Mouse (Mus musculus): ENCODE data around the gene Map3k13. TPM values are rescaled to one million over a fixed set of nuclear protein-coding genes. Genes with fewer than 3 reads are reported as not detected.

Map3k13 gene
- polyA plus RNA-seq, 1 experiment, result 0.49 TPM

DNA sequence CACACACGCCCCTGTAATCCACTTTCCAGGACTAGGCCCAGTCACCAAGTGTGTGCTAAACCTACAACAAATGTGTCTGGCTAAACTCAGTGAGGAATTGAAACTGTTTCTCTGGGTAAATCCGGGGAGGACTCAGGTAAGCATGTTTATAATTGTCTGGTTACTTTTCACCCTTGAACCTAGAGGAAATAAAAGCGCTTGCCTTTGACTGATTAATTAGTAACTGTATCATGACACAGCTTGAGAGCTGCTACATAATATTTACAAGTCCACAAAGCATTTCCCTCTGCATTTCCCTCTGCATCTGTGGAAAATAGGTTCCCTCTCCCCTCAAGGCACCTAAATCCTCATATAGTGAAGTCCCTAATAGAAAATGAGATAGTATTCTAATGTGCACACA, 12.9 kb upstream of the Map3k13 start:
- Histone ChIP-seq H3K27ac (ENCODE audit: control insufficient read depth, insufficient read depth, low read depth, low read length) (no peak overlapping the region), H3K36me3 (ENCODE audit: control insufficient read depth, insufficient read depth, low read length) (no peaks in the 10 kb centered on the region), H3K4me3 (ENCODE audit: control insufficient read depth, low read depth, low read length) (no peak overlapping the region), H3K4me1 (ENCODE audit: control insufficient read depth, insufficient read depth, low read length) (peaks cover 5% of the 10 kb centered on the region), H3K27me3 (ENCODE audit: control insufficient read depth, insufficient read depth, low read length) (no peaks in the 10 kb centered on the region)
- TF ChIP-seq CTCF (IDR thresholded peaks at IDR 0.05; ENCODE audit: control insufficient read depth, insufficient read depth, insufficient replicate concordance, low read depth, low read length) (no peak), POLR2A (IDR thresholded peaks at IDR 0.05; ENCODE audit: control insufficient read depth, low read depth, low read length) (no peak)

DNA sequence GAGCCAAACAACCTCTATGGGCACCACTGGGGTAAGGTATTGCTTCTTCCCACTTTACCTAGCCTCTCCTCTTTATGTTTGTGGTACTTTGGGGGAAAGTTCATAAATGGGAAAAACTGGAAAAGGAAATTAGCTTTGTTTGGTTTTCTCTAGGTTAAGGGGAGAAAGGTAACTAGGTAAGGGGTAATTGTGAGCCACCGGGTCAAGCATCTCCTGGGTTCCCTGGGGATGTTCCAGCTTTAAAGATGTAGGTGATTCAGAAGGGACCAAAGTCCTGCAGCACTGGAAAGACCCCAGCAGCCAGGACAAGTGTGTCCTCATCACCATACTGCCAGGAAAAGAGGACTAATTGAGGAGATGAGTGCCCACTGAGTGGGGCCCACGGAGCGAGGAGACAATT, 12.3 kb upstream of the Map3k13 start:
- Histone ChIP-seq H3K4me3 (ENCODE audit: control insufficient read depth, low read depth, low read length) (no peak overlapping the region), H3K27me3 (ENCODE audit: control insufficient read depth, insufficient read depth, low read length) (no peaks in the 10 kb centered on the region), H3K27ac (ENCODE audit: control insufficient read depth, insufficient read depth, low read depth, low read length) (no peak overlapping the region), H3K36me3 (ENCODE audit: control insufficient read depth, insufficient read depth, low read length) (no peaks in the 10 kb centered on the region), H3K4me1 (ENCODE audit: control insufficient read depth, insufficient read depth, low read length) (peaks cover 5% of the 10 kb centered on the region)
- TF ChIP-seq POLR2A (IDR thresholded peaks at IDR 0.05; ENCODE audit: control insufficient read depth, low read depth, low read length), result no peak
- TF ChIP-seq CTCF (IDR thresholded peaks at IDR 0.05; ENCODE audit: control insufficient read depth, insufficient read depth, insufficient replicate concordance, low read depth, low read length), result no peak

DNA sequence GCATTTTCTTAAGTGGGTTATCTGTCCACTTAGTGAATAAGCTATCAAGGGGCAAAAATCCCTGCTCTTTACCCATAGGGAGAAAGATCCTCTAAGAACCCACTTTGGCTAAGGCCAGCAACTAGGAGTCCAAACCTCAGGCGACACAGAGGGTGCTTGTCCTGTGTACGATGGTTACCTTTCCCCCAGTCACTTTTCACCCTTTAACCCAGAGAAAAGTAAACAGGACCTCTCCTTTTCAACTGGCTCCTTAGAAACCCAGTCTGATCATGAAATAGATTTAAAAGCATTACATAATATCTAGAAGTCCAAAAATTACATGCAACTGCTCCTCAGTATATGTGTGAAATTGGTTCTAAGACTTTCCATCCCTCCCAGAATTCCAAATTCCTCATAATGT, 11.3 kb upstream of the Map3k13 start:
- TF ChIP-seq POLR2A (IDR thresholded peaks at IDR 0.05; ENCODE audit: control insufficient read depth, low read depth, low read length) (no peak), CTCF (IDR thresholded peaks at IDR 0.05; ENCODE audit: control insufficient read depth, insufficient read depth, insufficient replicate concordance, low read depth, low read length) (no peak)
- no peaks in the 10 kb centered on the region for H3K36me3 ChIP-seq (ENCODE audit: control insufficient read depth, insufficient read depth, low read length)
- no peak overlapping the region for H3K4me3 ChIP-seq (ENCODE audit: control insufficient read depth, low read depth, low read length)

DNA sequence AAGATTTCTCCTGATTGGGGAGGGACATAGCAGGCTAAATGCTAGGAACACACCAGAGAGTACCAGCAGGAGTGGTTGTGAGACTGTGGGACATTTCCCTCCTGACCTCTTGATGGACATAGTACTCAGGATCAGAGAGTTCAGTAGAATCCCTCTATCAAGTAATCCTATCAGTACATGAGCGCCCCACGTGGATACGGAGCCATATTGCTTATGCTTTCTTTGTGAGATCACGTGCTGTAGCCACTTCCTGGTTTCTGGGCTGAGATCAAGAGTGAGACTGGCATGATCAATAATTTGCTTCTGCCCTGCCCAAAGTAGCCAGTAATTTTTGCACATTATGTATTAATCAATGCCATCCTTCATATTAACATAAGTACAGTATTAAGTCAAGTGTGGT, 9.1 kb upstream of the Map3k13 start:
- Histone ChIP-seq H3K27ac (ENCODE audit: control insufficient read depth, insufficient read depth, low read depth, low read length) (no peak overlapping the region), H3K27me3 (ENCODE audit: control insufficient read depth, insufficient read depth, low read length) (no peaks in the 10 kb centered on the region), H3K36me3 (ENCODE audit: control insufficient read depth, insufficient read depth, low read length) (no peaks in the 10 kb centered on the region), H3K4me3 (ENCODE audit: control insufficient read depth, low read depth, low read length) (no peak overlapping the region), H3K4me1 (ENCODE audit: control insufficient read depth, insufficient read depth, low read length) (peaks cover 8% of the 10 kb centered on the region)
- TF ChIP-seq POLR2A (IDR thresholded peaks at IDR 0.05; ENCODE audit: control insufficient read depth, low read depth, low read length), result no peak
- TF ChIP-seq CTCF (IDR thresholded peaks at IDR 0.05; ENCODE audit: control insufficient read depth, insufficient read depth, insufficient replicate concordance, low read depth, low read length), result no peak

More for the DNA sequence above, 11.3 kb upstream of the Map3k13 start:
- Histone ChIP-seq H3K27ac (ENCODE audit: control insufficient read depth, insufficient read depth, low read depth, low read length) (no peak overlapping the region), H3K4me1 (ENCODE audit: control insufficient read depth, insufficient read depth, low read length) (peaks cover 8% of the 10 kb centered on the region), H3K27me3 (ENCODE audit: control insufficient read depth, insufficient read depth, low read length) (no peaks in the 10 kb centered on the region)

DNA sequence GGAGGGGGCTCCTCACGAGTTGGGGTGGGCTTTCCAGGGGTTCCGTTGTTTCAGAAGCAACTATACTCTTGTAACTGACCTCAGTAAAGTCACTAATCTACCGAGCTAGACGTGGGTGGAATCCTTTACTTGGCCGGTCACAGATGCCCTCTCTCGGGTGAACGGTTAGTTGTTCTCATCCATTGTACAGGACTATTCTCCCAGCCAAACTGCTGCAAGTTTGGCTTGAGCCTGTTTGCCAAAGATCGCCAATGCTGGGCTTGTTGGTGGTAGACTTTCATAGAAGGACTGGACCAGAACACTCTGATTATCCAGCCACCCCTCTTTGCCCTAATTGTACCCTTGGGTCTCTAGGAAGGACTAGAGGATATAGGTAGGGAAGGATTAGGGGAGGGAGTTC, 7.8 kb upstream of the Map3k13 start:
- Histone ChIP-seq H3K4me1 (ENCODE audit: control insufficient read depth, insufficient read depth, low read length) (peaks cover 8% of the 10 kb centered on the region), H3K27me3 (ENCODE audit: control insufficient read depth, insufficient read depth, low read length) (no peaks in the 10 kb centered on the region), H3K36me3 (ENCODE audit: control insufficient read depth, insufficient read depth, low read length) (no peaks in the 10 kb centered on the region), H3K4me3 (ENCODE audit: control insufficient read depth, low read depth, low read length) (peak overlapping the region; percentile 7), H3K27ac (ENCODE audit: control insufficient read depth, insufficient read depth, low read depth, low read length) (peak overlapping the region; percentile 55; the same call in 1 of the 2 replicates)
- TF ChIP-seq CTCF (IDR thresholded peaks at IDR 0.05; ENCODE audit: control insufficient read depth, insufficient read depth, insufficient replicate concordance, low read depth, low read length), result no peak
- no peak for TF ChIP-seq POLR2A (IDR thresholded peaks at IDR 0.05; ENCODE audit: control insufficient read depth, low read depth, low read length)

DNA sequence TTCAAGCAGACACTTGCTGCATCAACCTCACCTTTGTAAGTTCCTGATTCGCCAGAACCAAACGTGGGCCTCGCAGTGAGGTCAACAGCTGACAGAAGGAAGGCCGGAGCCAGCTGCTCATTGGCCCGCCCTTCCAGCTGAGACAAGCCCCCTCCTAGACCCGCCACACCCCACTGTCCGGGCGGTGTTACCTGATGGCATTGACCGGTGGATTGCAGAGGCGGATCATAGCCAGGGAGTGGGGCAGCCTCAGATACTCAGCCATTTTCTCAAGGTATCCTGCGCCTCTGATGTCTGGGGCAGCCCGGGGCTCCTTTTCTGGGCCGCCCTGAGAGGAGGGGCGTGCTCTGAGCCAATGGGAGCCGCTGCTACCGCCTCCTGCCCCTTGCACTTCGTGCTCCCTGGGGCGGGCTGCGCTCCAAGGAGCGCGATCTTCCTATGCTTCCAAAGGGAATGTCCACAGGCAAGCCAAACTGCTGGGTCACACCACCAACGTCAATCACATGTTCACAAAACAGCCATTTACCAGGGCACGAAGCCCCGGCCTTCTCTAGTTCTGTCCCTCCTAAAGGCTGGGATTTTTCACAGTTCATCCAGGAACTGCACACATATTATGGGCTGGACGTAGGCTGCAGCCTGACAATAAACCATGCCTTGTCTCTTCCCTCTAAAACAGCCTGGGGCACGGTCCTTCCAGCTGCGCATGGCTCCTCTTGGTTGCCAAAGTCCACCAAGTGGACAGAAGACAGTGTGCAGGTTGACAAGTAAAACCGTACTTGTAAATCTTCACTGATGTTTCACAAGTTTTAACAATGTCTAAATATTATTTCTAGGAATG, 6.4 kb upstream of the Map3k13 start, which contains the start of gene Ehhadh:
Ehhadh (minus strand) TSS at position 292 of the 838 bp plus-strand sequence.
- Histone ChIP-seq H3K36me3 (ENCODE audit: control insufficient read depth, insufficient read depth, low read length) (no peaks in the 10 kb centered on the region), H3K4me3 (ENCODE audit: control insufficient read depth, low read depth, low read length) (peak within 1 kb of the TSS; percentile 68), H3K27ac (ENCODE audit: control insufficient read depth, insufficient read depth, low read depth, low read length) (no peak within 1 kb of the TSS), H3K4me1 (ENCODE audit: control insufficient read depth, insufficient read depth, low read length) (peaks cover 8% of the 10 kb centered on the region), H3K27me3 (ENCODE audit: control insufficient read depth, insufficient read depth, low read length) (no peaks in the 10 kb centered on the region)
- TF ChIP-seq POLR2A (IDR thresholded peaks at IDR 0.05; ENCODE audit: control insufficient read depth, low read depth, low read length), result peak; percentile 37; the same call in 1 of the 2 replicates
- no peak for TF ChIP-seq CTCF (IDR thresholded peaks at IDR 0.05; ENCODE audit: control insufficient read depth, insufficient read depth, insufficient replicate concordance, low read depth, low read length)

DNA sequence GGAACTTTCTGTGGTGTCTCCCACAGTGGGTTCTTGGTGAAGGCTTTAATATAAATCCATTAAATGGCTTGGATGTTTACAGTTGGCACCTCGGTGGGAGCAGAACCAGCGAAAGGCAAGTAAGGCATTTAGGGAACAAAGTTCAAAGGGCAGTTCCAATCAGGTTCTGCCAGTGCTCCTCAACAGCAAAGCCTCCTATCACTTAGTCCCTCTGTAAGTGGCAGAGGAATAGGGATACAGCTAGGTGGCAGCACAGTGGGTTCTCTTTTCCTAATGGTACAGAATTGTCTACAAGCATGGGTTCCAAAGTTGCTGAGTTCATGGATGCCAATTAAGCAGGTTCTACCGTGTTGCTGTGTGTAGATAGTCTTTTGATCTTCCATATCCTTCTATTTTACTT, 5.6 kb upstream of the Map3k13 start:
- H3K36me3 ChIP-seq (ENCODE audit: control insufficient read depth, insufficient read depth, low read length), result no peaks in the 10 kb centered on the region
- H3K27ac ChIP-seq (ENCODE audit: control insufficient read depth, insufficient read depth, low read depth, low read length), result no peak overlapping the region
- no peak overlapping the region for H3K4me3 ChIP-seq (ENCODE audit: control insufficient read depth, low read depth, low read length)
- no peaks in the 10 kb centered on the region for H3K27me3 ChIP-seq (ENCODE audit: control insufficient read depth, insufficient read depth, low read length)
- TF ChIP-seq CTCF (IDR thresholded peaks at IDR 0.05; ENCODE audit: control insufficient read depth, insufficient read depth, insufficient replicate concordance, low read depth, low read length) (no peak), POLR2A (IDR thresholded peaks at IDR 0.05; ENCODE audit: control insufficient read depth, low read depth, low read length) (no peak)
- peaks cover 9% of the 10 kb centered on the region for H3K4me1 ChIP-seq (ENCODE audit: control insufficient read depth, insufficient read depth, low read length)
